Mouse (Mus musculus): ENCODE results near the gene Ccdc47. TPM values are rescaled to one million over a fixed set of nuclear protein-coding genes. Genes with fewer than 3 reads are reported as not detected.
A peak's percentile ranks its signal among the peaks of the same experiment; 100 is the strongest.

Gene Ccdc47
- polyA plus RNA-seq, 1 experiment from 2014 or later, result 73.9 TPM

DNA sequence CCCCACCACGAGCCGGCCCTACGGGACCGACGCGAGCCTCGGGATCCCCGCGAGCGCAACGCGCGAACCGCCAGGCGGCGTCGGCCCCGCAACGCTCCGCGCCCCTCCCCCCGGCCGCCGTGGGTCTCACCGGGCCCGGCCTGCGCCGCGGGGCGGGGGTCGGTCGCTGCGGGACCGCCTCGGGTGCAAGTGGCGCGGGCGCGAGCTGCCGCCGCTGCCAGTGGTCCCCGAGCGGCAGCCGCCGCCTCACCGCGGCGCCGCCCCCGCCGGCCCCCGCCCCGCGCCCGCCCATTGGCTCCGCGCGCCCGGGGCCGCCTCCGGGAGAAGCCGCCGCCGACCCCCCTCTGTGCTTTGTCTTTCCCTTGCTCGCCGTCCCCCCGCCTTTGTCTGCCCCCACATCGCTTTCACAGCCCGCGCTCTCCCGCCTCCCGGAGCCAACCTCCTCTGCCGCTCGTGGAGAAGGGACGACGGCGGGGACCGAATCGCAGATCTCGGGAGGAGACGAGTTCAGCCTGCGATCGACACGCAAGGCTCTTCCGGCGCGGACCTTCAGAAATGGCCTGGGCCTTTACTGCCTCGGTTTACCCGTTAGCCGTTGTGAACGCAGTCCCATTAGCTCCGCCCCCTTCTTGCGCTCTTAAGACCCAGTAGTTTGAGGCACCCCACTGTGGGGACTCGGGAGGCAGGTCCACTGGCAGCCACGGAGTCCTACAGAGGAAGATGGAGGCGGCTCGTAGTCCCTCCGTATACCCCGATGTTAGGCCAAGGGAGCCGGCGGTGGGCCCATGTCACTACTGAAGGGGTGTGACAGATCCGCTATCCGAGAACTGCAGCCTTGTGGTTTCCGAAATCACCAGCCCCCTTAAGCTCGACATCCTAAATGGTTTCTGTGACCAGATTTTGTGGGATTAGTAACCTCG is 56.0 kb downstream of the Ccdc47 start:
- no peaks in the 10 kb centered on the region for H3K9me3 ChIP-seq
- WGBS, result under 1% methylated on average over 104 of the region's 106 CpGs
- H3K36me3 ChIP-seq, result peaks cover 67% of the 10 kb centered on the region
- H3K4me1 ChIP-seq (replicated peaks), result peaks cover 47% of the 10 kb centered on the region
- no peaks in the 10 kb centered on the region for H3K27me3 ChIP-seq
- ATAC-seq (ENCODE audit: insufficient number of reproducible peaks, insufficient read depth, low FRiP score, low TSS enrichment, low read depth), result peak; percentile 35
- H3K4me2 ChIP-seq, result peak overlapping the region; percentile 95
- H3K9ac ChIP-seq (replicated peaks), result peak overlapping the region; percentile 98
- H3K27ac ChIP-seq, result peak overlapping the region; percentile 100
- peak overlapping the region; percentile 85 for H3K4me3 ChIP-seq (replicated peaks)

DNA sequence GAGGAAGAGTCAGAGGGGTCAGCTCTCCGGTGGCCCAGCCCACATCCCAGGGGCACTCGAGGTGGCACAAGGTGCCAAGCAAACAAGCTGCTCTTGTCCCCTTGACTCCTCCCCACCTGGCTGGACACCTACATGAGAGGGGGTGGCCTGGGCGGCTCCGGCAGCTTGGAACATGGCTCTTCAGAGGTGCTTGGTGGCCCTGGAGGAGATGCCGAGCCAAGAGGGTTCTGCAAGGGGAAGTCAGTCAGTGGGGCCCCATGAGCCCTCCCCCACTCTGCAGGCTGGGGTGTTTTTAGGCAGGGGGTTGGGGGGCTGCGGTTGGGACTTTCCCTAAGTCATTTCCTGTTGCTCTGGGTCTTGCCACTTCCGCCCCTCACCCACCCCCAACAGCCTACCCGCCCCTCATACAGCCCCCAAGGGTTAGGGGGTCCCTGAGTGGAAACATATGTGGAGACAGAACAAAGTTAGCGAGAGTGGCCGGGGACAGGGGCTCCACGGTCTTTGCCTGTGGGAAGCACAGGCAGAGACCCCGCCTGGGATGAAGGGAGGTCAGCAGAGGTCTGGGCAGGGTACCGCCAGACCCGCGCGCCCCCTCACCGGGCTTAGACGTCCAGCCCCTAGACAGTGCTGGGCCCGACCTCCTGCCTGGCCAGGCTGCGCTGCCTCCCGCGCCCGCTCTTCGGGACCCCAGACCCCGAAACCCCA is 56.8 kb downstream of the Ccdc47 start:
- H3K4me2 ChIP-seq, result peak overlapping the region; percentile 95

DNA sequence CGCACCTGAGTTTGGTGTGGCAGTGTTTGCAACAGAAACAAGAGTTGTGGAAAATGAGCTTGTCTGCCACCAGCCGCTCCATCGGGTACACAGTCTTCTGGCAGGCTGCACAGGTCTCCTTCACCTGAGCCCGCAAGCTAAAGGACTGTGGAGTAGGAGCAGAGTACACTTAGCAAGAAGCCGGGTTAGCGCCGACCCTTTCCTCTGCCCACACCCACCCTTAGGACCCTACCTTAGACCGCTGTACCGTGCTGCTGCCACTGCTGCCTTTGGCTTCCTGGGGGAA is 57.3 kb downstream of the Ccdc47 start:
- H3K4me3 ChIP-seq (replicated peaks), result peak overlapping the region; percentile 85
- peaks cover 67% of the 10 kb centered on the region for H3K36me3 ChIP-seq
- H3K9me3 ChIP-seq, result no peaks in the 10 kb centered on the region
- peak overlapping the region; percentile 95 for H3K4me2 ChIP-seq
- 37% methylated on average over 9 of the region's 9 CpGs for WGBS
- peak overlapping the region; percentile 98 for H3K9ac ChIP-seq (replicated peaks)
- peaks cover 47% of the 10 kb centered on the region for H3K4me1 ChIP-seq (replicated peaks)
- ATAC-seq (ENCODE audit: insufficient number of reproducible peaks, insufficient read depth, low FRiP score, low TSS enrichment, low read depth), result peak; percentile 5
- no peaks in the 10 kb centered on the region for H3K27me3 ChIP-seq
- H3K27ac ChIP-seq, result peak overlapping the region; percentile 100

More for the DNA sequence above, 56.8 kb downstream of the Ccdc47 start:
- Histone ChIP-seq H3K9me3 (no peaks in the 10 kb centered on the region), H3K4me1 (replicated peaks) (peaks cover 47% of the 10 kb centered on the region), H3K9ac (replicated peaks) (peak overlapping the region; percentile 98), H3K36me3 (peaks cover 67% of the 10 kb centered on the region), H3K27ac (peak overlapping the region; percentile 100), H3K4me3 (replicated peaks) (peak overlapping the region; percentile 85), H3K27me3 (no peaks in the 10 kb centered on the region)
- WGBS, result 3% methylated on average over 23 of the region's 25 CpGs
- peak; percentile 58 for ATAC-seq (ENCODE audit: insufficient number of reproducible peaks, insufficient read depth, low FRiP score, low TSS enrichment, low read depth)

DNA sequence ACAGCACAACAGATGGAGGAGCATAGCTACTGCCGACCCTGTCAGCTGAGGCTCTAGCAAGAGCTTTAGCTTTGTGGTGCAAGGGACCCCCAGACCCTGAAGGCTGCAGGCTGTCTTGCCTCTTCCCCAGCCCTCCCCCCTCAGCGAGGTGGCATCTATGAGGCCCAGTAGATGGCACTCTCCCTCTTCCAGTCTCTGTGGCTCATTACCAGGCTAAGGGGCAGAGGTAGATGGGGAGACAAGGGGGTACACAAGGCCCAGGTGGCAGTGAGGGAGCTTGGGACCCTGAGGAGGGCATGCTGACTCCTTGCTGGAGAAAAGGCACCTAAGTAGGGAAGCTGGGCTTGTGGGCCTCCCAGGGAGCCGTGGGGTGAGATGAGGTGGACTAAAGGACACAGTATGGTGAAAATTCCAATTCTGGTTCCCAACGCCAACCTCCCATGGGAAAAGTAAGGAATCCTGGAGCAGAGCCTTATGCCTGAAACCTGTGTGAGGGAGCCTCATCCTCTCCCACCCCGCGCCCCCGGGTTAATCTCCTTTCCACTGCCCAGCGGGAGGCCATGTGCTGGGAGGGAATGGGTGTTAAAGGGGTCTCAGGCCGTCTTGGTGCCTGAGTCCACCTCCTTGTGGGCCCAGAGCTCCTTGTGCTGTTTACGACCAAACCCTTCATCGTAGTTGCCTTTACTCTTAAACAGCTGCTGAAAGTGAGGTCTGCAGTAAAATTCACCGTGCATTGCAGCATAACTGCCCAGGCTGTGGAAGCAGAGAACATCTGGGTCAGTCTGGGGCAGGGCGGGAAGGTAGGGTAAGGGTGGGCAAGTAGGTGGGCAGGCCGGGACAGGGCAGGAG is 57.8 kb downstream of the Ccdc47 start:
- H3K9ac ChIP-seq (replicated peaks), result peak overlapping the region; percentile 98
- no peak for ATAC-seq (ENCODE audit: insufficient number of reproducible peaks, insufficient read depth, low FRiP score, low TSS enrichment, low read depth)
- peak overlapping the region; percentile 85 for H3K4me3 ChIP-seq (replicated peaks)
- H3K27me3 ChIP-seq, result no peaks in the 10 kb centered on the region
- H3K27ac ChIP-seq, result peak overlapping the region; percentile 100
- peaks cover 67% of the 10 kb centered on the region for H3K36me3 ChIP-seq
- peak overlapping the region; percentile 95 for H3K4me2 ChIP-seq
- H3K9me3 ChIP-seq, result no peaks in the 10 kb centered on the region
- WGBS, result 50% methylated on average over 14 of the region's 14 CpGs
- peaks cover 47% of the 10 kb centered on the region for H3K4me1 ChIP-seq (replicated peaks)

DNA sequence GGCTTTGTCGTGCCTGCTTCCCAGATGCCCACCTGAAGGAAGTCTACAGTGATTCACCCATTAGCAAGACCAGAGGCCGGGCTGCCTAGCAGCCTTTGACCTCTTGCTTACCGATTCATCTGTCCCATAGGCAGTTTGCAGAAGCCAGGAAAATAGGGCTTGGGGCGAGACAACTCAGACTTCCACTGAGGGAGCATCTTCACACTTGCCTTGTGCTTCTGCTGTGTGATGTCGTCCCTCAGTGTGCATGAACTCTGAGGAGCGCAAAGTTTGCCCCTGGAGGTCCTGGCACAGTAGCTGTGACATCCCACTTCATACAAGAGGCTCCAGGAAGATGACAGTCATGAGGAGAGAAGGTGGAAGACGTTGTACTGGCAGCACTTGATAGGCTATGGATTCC is 59.0 kb downstream of the Ccdc47 start:
- WGBS, result 87% methylated on average over 7 of the region's 7 CpGs
- Histone ChIP-seq H3K9ac (replicated peaks) (no peak overlapping the region), H3K4me3 (replicated peaks) (no peak overlapping the region), H3K27ac (no peak overlapping the region), H3K4me1 (replicated peaks) (peaks cover 45% of the 10 kb centered on the region), H3K4me2 (no peak overlapping the region), H3K9me3 (no peaks in the 10 kb centered on the region), H3K27me3 (no peaks in the 10 kb centered on the region), H3K36me3 (peaks cover 67% of the 10 kb centered on the region)
- no peak for ATAC-seq (ENCODE audit: insufficient number of reproducible peaks, insufficient read depth, low FRiP score, low TSS enrichment, low read depth)

DNA sequence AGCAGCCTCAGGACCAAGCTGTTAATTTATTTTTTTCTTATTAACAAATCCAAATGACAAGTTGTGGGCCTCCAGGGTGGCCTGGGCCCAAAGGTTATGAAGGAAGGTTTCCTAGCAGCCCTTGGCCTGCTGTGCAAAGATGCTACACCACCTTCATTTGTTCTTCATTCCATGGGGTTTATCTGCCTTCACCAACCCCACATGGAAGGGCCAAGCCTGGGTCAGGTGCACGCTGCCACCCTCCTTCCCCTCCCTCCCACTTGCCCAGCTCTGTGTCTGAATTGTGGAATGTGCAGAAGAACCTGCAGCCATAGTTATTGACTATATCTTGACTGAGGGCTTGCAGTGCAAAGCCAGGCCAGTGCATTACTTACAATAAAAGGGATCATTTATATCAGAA is 59.9 kb downstream of the Ccdc47 start:
- Histone ChIP-seq H3K9ac (replicated peaks) (no peak overlapping the region), H3K9me3 (no peaks in the 10 kb centered on the region), H3K4me1 (replicated peaks) (peaks cover 36% of the 10 kb centered on the region), H3K27ac (peak overlapping the region; percentile 56; the same call in 1 of the 2 replicates), H3K4me2 (no peak overlapping the region), H3K4me3 (replicated peaks) (no peak overlapping the region), H3K36me3 (peaks cover 76% of the 10 kb centered on the region), H3K27me3 (no peaks in the 10 kb centered on the region)
- WGBS, result 81% methylated on average over 1 of the region's 1 CpGs
- ATAC-seq (ENCODE audit: insufficient number of reproducible peaks, insufficient read depth, low FRiP score, low TSS enrichment, low read depth), result no peak

DNA sequence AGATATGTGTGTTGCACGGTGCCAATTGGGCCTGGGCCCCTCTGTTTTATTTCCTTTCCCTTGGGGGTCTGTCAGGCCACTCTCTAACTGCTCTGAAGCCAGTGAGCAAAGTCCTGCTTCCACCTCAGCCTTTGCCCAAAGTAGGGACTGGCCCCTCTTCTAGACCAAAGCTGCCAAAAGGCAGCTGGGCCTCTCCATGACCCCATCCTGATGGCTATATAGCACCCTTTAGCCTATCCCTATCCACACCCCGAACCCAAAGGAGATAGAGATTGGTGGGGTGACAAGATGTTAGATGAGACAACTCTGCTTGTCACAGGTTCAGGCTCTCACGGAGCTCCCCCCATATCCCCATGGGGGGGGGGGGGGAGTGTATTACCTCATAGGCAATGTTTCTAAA is 60.4 kb downstream of the Ccdc47 start:
- Histone ChIP-seq H3K9ac (replicated peaks) (no peak overlapping the region), H3K27me3 (no peaks in the 10 kb centered on the region), H3K27ac (peak overlapping the region; percentile 56), H3K4me1 (replicated peaks) (peaks cover 31% of the 10 kb centered on the region), H3K36me3 (peaks cover 81% of the 10 kb centered on the region), H3K9me3 (no peaks in the 10 kb centered on the region), H3K4me3 (replicated peaks) (no peak overlapping the region), H3K4me2 (no peak overlapping the region)
- 43% methylated on average over 3 of the region's 3 CpGs for WGBS
- ATAC-seq (ENCODE audit: insufficient number of reproducible peaks, insufficient read depth, low FRiP score, low TSS enrichment, low read depth), result no peak

DNA sequence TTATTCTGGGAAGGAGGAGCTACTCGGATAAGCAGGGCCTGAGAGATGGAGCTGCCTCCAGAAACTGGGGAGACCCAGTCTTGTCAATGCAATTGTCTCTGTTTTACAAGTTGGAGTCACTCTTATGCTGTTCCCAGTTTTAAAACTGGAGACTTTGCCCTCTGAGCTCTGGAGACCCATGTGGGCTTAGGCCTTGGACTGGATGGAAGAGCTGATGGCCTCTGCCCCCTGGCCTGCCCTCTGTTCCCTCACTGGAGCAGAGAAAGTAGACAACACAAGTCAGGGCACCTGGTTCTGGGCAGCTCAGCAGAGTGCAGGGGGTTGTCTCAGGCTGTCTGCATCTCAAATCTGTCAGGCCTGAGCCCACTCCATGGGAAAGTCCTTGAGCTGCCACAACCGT is 61.4 kb downstream of the Ccdc47 start:
- no peak for ATAC-seq (ENCODE audit: insufficient number of reproducible peaks, insufficient read depth, low FRiP score, low TSS enrichment, low read depth)
- H3K9ac ChIP-seq (replicated peaks), result no peak overlapping the region
- no peaks in the 10 kb centered on the region for H3K9me3 ChIP-seq
- WGBS, result 79% methylated on average over 2 of the region's 2 CpGs
- H3K4me3 ChIP-seq (replicated peaks), result no peak overlapping the region
- no peaks in the 10 kb centered on the region for H3K27me3 ChIP-seq
- H3K36me3 ChIP-seq, result peaks cover 90% of the 10 kb centered on the region
- no peak overlapping the region for H3K4me2 ChIP-seq
- H3K27ac ChIP-seq, result no peak overlapping the region
- peaks cover 31% of the 10 kb centered on the region for H3K4me1 ChIP-seq (replicated peaks)

DNA sequence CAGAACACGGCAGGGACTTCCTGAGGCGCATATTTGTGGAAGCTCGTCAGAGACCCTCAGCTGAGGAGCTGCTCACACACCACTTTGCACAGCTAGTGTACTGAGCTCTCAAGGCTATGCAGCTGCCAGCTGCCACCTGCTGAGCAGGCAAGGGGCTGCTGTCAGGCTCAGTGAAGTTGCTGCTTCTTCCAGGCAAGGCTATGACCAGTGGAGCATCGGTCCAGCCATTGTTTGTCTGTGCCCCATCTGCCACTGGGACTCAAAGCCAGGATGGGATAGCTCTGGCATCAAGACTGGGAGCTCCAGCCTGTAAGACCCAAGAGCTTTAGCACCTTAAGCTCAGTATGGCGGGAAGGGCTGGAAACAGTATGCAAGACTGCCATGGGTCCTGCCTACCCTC is 62.1 kb downstream of the Ccdc47 start:
- Histone ChIP-seq H3K27ac (no peak overlapping the region), H3K36me3 (peaks cover 97% of the 10 kb centered on the region)

DNA sequence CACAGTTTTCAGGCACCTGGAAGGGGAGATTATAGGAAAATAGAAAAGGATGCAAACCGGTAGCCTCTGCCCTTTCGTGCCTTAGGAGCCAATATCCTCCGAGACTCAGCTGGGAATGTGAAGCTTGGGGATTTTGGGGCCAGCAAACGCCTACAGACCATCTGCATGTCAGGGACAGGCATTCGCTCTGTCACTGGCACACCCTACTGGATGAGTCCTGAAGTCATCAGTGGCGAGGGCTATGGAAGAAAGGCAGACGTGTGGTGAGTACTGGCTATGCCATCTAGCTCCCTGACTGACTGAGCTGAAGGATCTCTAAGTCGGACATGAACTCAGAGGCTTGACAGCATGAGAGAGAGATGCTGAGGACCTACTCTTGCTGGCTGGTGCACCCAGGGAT is 64.0 kb downstream of the Ccdc47 start:
- Histone ChIP-seq H3K4me3 (replicated peaks) (no peak overlapping the region), H3K4me1 (replicated peaks) (peaks cover 10% of the 10 kb centered on the region), H3K27ac (no peak overlapping the region), H3K9ac (replicated peaks) (no peak overlapping the region), H3K27me3 (no peaks in the 10 kb centered on the region), H3K9me3 (no peaks in the 10 kb centered on the region), H3K36me3 (peaks cover 100% of the 10 kb centered on the region), H3K4me2 (no peak overlapping the region)
- WGBS, result 83% methylated on average over 8 of the region's 8 CpGs
- ATAC-seq (ENCODE audit: insufficient number of reproducible peaks, insufficient read depth, low FRiP score, low TSS enrichment, low read depth), result no peak

More for the DNA sequence above, 62.1 kb downstream of the Ccdc47 start:
- H3K9me3 ChIP-seq, result no peaks in the 10 kb centered on the region
- ATAC-seq (ENCODE audit: insufficient number of reproducible peaks, insufficient read depth, low FRiP score, low TSS enrichment, low read depth), result no peak
- no peak overlapping the region for H3K9ac ChIP-seq (replicated peaks)
- H3K27me3 ChIP-seq, result no peaks in the 10 kb centered on the region
- 78% methylated on average over 5 of the region's 5 CpGs for WGBS
- H3K4me2 ChIP-seq, result no peak overlapping the region
- H3K4me1 ChIP-seq (replicated peaks), result peaks cover 28% of the 10 kb centered on the region
- H3K4me3 ChIP-seq (replicated peaks), result no peak overlapping the region

DNA sequence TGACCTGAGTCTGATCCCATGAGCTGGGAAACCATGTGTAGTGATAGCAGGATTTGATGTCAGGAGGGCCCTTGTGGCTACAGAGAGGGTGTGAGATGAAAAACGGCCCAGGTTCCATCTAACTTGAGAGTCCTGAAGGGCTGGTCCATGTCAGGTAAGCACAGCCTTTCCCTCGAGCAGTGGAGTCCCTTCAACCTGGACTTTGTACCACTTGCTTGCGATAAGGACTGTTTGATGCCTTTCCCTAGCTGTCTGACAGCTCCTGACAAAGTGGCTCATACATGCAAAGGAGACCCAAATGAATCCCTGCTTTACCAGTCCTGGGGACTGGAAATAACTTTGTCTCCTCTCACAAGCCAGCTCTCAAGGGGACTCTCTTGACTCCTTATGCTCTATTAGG is 64.9 kb downstream of the Ccdc47 start:
- peaks cover 6% of the 10 kb centered on the region; the same call in 1 of the 2 replicates for H3K4me1 ChIP-seq (replicated peaks)
- no peak overlapping the region for H3K4me2 ChIP-seq
- H3K9ac ChIP-seq (replicated peaks), result no peak overlapping the region
- H3K9me3 ChIP-seq, result no peaks in the 10 kb centered on the region
- 84% methylated on average over 3 of the region's 3 CpGs for WGBS
- no peaks in the 10 kb centered on the region for H3K27me3 ChIP-seq
- H3K36me3 ChIP-seq, result peaks cover 91% of the 10 kb centered on the region
- H3K27ac ChIP-seq, result no peak overlapping the region
- no peak overlapping the region for H3K4me3 ChIP-seq (replicated peaks)
- no peak for ATAC-seq (ENCODE audit: insufficient number of reproducible peaks, insufficient read depth, low FRiP score, low TSS enrichment, low read depth)

All from limb, embryonic 12.5 days (tissue).